Mouse (Mus musculus): ENCODE measurements at regions not wholly inside any gene's neighbourhood (a gene's known extent, or its start where the extent isn't known, plus 50 kb on each side); places are given as distances from the start of the nearest gene placed in this dataset.

DNA sequence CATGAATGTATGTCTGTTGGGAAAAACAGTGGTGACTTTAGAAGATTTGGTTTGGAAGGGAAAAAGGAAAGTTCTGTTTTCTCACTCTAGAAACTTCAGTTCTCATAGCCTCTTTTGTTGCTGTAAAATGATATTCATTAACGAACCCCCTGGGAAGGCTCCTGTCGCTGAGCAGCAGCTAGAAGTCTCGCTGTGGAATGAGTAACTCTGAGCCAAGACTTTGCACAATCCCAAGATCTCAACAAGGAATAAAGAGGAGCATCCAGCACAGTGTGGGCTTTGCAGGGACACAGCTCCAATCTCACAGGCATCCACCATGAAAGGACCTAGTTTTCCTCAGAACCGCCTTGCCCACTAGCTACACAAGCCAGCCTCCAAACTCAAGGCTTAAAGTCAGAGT lies 233.8 kb upstream of the Pabpc6 start:
- H3K9me3 ChIP-seq (ENCODE audit: low read depth, low read length), result no peaks in the 10 kb centered on the region
- WGBS, result 55% methylated on average over 4 of the region's 4 CpGs
- H3K9ac ChIP-seq, result no peak overlapping the region
- H3K36me3 ChIP-seq (ENCODE audit: insufficient read depth), result no peaks in the 10 kb centered on the region
- H3K27ac ChIP-seq (ENCODE audit: low read depth), result no peak overlapping the region
- DNase-seq (peak; percentile 42), ATAC-seq (ENCODE audit: insufficient read depth) (no peak)
- H3K4me1 ChIP-seq (ENCODE audit: insufficient read depth), result peaks cover 24% of the 10 kb centered on the region
- no peak overlapping the region for H3K4me2 ChIP-seq
- H3K4me3 ChIP-seq (ENCODE audit: low read depth, low read length), result no peak overlapping the region
- no peaks in the 10 kb centered on the region for H3K27me3 ChIP-seq (ENCODE audit: insufficient read depth, low read length)
- TF ChIP-seq CTCF (IDR thresholded peaks at IDR 0.05; ENCODE audit: low read depth), result no peak

DNA sequence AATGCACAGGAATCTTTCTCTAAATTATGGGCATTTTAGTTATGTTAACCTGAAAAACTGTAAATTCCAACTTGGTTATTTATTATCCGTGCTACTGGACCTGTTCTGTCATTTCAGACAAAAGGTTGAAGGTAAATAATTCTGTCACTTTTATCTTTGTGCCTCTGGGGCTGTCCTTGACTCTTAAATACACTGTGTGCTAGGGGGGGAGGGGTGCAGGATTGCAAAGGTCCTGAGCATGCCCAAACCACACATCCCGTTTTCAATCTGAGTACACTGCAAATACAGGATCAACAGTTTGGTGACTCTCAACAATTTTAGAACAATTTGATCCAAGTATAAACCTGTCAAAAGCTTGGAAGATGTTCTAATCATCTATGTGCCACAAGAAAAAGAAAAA lies 227.4 kb upstream of the Pabpc6 start:
- WGBS, result 40% methylated on average over 2 of the region's 2 CpGs
- Histone ChIP-seq H3K4me3 (ENCODE audit: low read depth, low read length) (no peak overlapping the region), H3K4me2 (no peak overlapping the region)

GRCm38 (mm10) chr17:9895686-9896082 lies 226.2 kb upstream of the Pabpc6 start:
- Histone ChIP-seq H3K4me1 (ENCODE audit: insufficient read depth) (peaks cover 15% of the 10 kb centered on the region), H3K4me3 (ENCODE audit: low read depth, low read length) (no peak overlapping the region), H3K27me3 (ENCODE audit: insufficient read depth, low read length) (no peaks in the 10 kb centered on the region), H3K9me3 (ENCODE audit: low read depth, low read length) (no peaks in the 10 kb centered on the region), H3K4me2 (peak overlapping the region; percentile 8; the same call in 1 of the 2 replicates), H3K27ac (ENCODE audit: low read depth) (peak overlapping the region; percentile 84), H3K36me3 (ENCODE audit: insufficient read depth) (no peaks in the 10 kb centered on the region), H3K9ac (no peak overlapping the region)
- TF ChIP-seq CTCF (IDR thresholded peaks at IDR 0.05; ENCODE audit: low read depth), result no peak
- DNase-seq, result no peak
- WGBS, result 52% methylated on average over 7 of the region's 7 CpGs
- ATAC-seq (ENCODE audit: insufficient read depth), result peak; percentile 30; the same call in 1 of the 2 replicates

More for the DNA sequence above, 227.4 kb upstream of the Pabpc6 start:
- DNase-seq (no peak), ATAC-seq (ENCODE audit: insufficient read depth) (no peak)
- Histone ChIP-seq H3K4me1 (ENCODE audit: insufficient read depth) (peaks cover 15% of the 10 kb centered on the region), H3K36me3 (ENCODE audit: insufficient read depth) (no peaks in the 10 kb centered on the region), H3K9ac (no peak overlapping the region), H3K27me3 (ENCODE audit: insufficient read depth, low read length) (no peaks in the 10 kb centered on the region), H3K9me3 (ENCODE audit: low read depth, low read length) (no peaks in the 10 kb centered on the region), H3K27ac (ENCODE audit: low read depth) (no peak overlapping the region)
- no peak for TF ChIP-seq CTCF (IDR thresholded peaks at IDR 0.05; ENCODE audit: low read depth)

DNA sequence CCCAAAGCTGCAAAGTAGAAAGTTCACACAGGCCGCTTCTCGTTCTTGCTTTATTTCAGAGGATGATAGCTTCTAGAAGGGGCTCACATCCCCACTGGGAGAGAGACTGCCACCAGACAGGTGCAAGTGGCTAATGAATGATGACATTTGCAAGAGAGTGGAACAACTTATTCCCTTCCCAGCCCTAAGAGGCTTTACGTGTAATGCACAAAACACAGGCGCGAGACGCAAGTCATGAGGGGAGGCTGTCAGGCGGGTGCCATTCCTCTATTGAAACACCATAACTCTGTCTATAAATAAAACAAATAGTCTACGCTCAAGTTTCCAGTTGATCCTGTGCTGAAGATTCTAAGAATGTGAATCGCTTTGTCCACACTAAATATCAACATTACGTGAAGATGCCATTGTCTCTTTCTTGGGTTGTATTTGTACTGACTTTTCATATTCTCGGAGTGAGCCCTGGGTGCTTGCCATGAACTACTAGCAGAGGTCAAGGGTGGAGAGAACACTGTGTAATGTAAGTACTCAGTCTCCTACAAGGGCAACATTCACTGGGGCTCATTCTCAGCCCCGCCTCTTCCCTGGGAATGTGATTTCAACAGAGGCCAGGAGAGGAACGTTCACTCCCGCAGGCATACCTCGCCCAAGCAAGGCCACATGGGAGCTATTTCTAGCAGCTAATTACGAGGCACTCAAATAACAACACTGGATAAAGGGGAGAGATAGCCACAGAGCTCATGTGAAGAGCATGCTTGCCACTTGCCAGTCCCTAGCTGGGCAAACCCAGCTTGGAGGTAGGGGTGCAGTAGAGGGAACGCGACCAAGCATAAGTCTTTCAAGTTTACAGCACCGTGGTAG lies 225.5 kb upstream of the Pabpc6 start:
- DNase-seq (peak; percentile 93), ATAC-seq (ENCODE audit: insufficient read depth) (peak; percentile 97)
- no peak for TF ChIP-seq CTCF (IDR thresholded peaks at IDR 0.05; ENCODE audit: low read depth)
- H3K4me3 ChIP-seq (ENCODE audit: low read depth, low read length), result no peak overlapping the region
- peaks cover 15% of the 10 kb centered on the region for H3K4me1 ChIP-seq (ENCODE audit: insufficient read depth)
- H3K9ac ChIP-seq, result no peak overlapping the region
- 28% methylated on average over 19 of the region's 19 CpGs for WGBS
- peak overlapping the region; percentile 84 for H3K27ac ChIP-seq (ENCODE audit: low read depth)
- H3K36me3 ChIP-seq (ENCODE audit: insufficient read depth), result no peaks in the 10 kb centered on the region
- no peaks in the 10 kb centered on the region for H3K9me3 ChIP-seq (ENCODE audit: low read depth, low read length)
- no peaks in the 10 kb centered on the region for H3K27me3 ChIP-seq (ENCODE audit: insufficient read depth, low read length)
- H3K4me2 ChIP-seq, result peak overlapping the region; percentile 8

DNA sequence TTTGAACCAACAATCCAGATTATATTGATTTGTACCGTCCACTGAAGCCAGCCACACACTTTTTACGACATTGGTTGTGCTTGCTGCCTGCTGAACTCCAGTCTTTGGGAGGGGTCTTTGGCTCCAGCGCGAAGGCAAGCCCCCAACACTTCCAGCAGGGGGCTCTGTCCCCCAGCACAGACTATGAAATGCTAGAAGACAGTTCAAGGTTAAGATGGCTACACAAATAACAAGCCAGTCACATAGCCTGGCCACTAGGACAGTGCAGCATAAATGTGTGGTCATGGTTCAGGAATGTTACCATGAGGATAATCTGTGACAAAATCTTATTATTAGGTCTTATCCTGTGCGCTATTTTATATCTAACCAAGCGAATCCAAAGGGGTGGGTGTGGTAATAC lies 224.4 kb upstream of the Pabpc6 start:
- Histone ChIP-seq H3K4me2 (no peak overlapping the region), H3K27ac (ENCODE audit: low read depth) (no peak overlapping the region), H3K4me1 (ENCODE audit: insufficient read depth) (peaks cover 17% of the 10 kb centered on the region), H3K9ac (no peak overlapping the region), H3K27me3 (ENCODE audit: insufficient read depth, low read length) (no peaks in the 10 kb centered on the region), H3K9me3 (ENCODE audit: low read depth, low read length) (no peaks in the 10 kb centered on the region), H3K36me3 (ENCODE audit: insufficient read depth) (no peaks in the 10 kb centered on the region), H3K4me3 (ENCODE audit: low read depth, low read length) (no peak overlapping the region)
- DNase-seq, result peak; percentile 69
- peak; percentile 69 for TF ChIP-seq CTCF (IDR thresholded peaks at IDR 0.05; ENCODE audit: low read depth)
- WGBS, result 54% methylated on average over 6 of the region's 6 CpGs
- ATAC-seq (ENCODE audit: insufficient read depth), result no peak

DNA sequence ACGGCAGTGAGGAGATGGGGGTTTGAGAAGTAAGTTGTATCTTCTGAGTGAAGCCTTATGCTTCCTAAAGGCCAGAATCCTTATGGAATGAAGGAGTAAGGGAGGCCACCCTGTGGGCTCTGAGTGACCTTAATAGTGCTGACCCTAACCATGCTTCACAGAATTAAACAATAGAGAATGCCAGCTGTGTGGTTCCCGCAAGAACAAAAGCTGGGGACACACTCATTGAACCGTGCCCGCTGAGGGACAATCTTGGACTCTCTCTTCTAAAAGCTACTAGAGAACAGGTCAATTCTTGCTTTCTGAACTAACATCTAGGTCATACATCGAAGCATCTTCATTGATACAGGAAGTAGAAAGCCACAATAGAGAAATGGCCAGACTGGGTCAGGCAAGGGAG lies 223.3 kb upstream of the Pabpc6 start:
- no peak for ATAC-seq (ENCODE audit: insufficient read depth)
- WGBS, result 86% methylated on average over 5 of the region's 5 CpGs
- H3K4me2 ChIP-seq, result no peak overlapping the region
- no peak overlapping the region for H3K4me3 ChIP-seq (ENCODE audit: low read depth, low read length)
- H3K9ac ChIP-seq, result no peak overlapping the region
- no peaks in the 10 kb centered on the region for H3K9me3 ChIP-seq (ENCODE audit: low read depth, low read length)
- TF ChIP-seq CTCF (IDR thresholded peaks at IDR 0.05; ENCODE audit: low read depth), result no peak
- H3K27me3 ChIP-seq (ENCODE audit: insufficient read depth, low read length), result no peaks in the 10 kb centered on the region
- no peaks in the 10 kb centered on the region for H3K36me3 ChIP-seq (ENCODE audit: insufficient read depth)
- H3K4me1 ChIP-seq (ENCODE audit: insufficient read depth), result peaks cover 20% of the 10 kb centered on the region
- no peak for DNase-seq
- no peak overlapping the region for H3K27ac ChIP-seq (ENCODE audit: low read depth)

- 66% methylated on average over 9 of the region's 9 CpGs for WGBS
- peaks cover 20% of the 10 kb centered on the region for H3K4me1 ChIP-seq (ENCODE audit: insufficient read depth)
- DNase-seq, result peak; percentile 62
- ATAC-seq (ENCODE audit: insufficient read depth), result no peak
- H3K27ac ChIP-seq (ENCODE audit: low read depth), result no peak overlapping the region
- H3K36me3 ChIP-seq (ENCODE audit: insufficient read depth), result no peaks in the 10 kb centered on the region
- no peaks in the 10 kb centered on the region for H3K27me3 ChIP-seq (ENCODE audit: insufficient read depth, low read length)
- no peak for TF ChIP-seq CTCF (IDR thresholded peaks at IDR 0.05; ENCODE audit: low read depth)
- H3K9me3 ChIP-seq (ENCODE audit: low read depth, low read length), result no peaks in the 10 kb centered on the region
- no peak overlapping the region for H3K4me2 ChIP-seq
- H3K4me3 ChIP-seq (ENCODE audit: low read depth, low read length), result no peak overlapping the region
- H3K9ac ChIP-seq, result no peak overlapping the region
Measured at GRCm38 (mm10) chr17:9892141-9892540, 222.6 kb upstream of the Pabpc6 start.
